Mouse (Mus musculus) heart, adult 2 months (tissue): Measurements from ENCODE around the gene Riox1. TPM values are rescaled to one million over a fixed set of nuclear protein-coding genes. Genes with fewer than 3 reads are reported as not detected.
"Not testable (repeated sequence)": the region's sequence is repeated elsewhere in the genome, so short reads cannot be mapped to it uniquely, and the experiment has no call there.

Source experiments
- DNase-seq, 2 experiments: peaks; one replicate each; pipeline ENCODE4 v3.0.0; 2021
- H3K27ac ChIP-seq: fragments of 200-600 bp; 2 replicates; pipeline ENCODE4 v1.8.1; 2022
- H3K27me3 ChIP-seq: fragments of 200-500 bp; 2 replicates; pipeline ENCODE4 v1.6.1; 2012; ENCODE audit warnings: mild to moderate bottlenecking, low read length, inconsistent platforms, mixed read lengths; ENCODE audit not compliant: control insufficient read depth, insufficient read depth
- H3K36me3 ChIP-seq: fragments of 200-500 bp; 2 replicates; pipeline ENCODE4 v1.6.1; 2012; ENCODE audit warnings: low read length, inconsistent platforms; ENCODE audit not compliant: control insufficient read depth, insufficient read depth
- H3K4me1 ChIP-seq: fragments of 200-500 bp; 2 replicates; pipeline ENCODE4 v1.6.1; 2011; ENCODE audit warnings: low read length; ENCODE audit not compliant: control insufficient read depth, insufficient read depth
- H3K4me3 ChIP-seq: fragments of 200-600 bp; 2 replicates; pipeline ENCODE4 v1.8.1; 2022
- H3K79me2 ChIP-seq: fragments of 200-500 bp; replicated peaks from 2 replicates; pipeline ENCODE4 v1.6.1; 2012; ENCODE audit warnings: mild to moderate bottlenecking, inconsistent platforms, low read length, moderate library complexity, mixed read lengths; ENCODE audit not compliant: control insufficient read depth, insufficient read depth
- H3K9ac ChIP-seq: fragments of 200-500 bp; 2 replicates; pipeline ENCODE4 v1.6.1; 2012; ENCODE audit warnings: low read depth, mild to moderate bottlenecking, control low read depth, inconsistent platforms, low read length, mixed read lengths
- CTCF ChIP-seq: fragments of 200-600 bp; IDR thresholded peaks from 2 replicates; pipeline ENCODE4 v1.8.1; 2022; ENCODE audit warnings: antibody characterized with exemption, mild to moderate bottlenecking, moderate library complexity
- EP300 ChIP-seq: fragments of 200-500 bp; IDR thresholded peaks from 2 replicates; pipeline ENCODE4 v1.6.1; 2011; ENCODE audit warnings: low read depth, low read length, control low read depth; ENCODE audit not compliant: insufficient read depth
- POLR2A ChIP-seq: fragments of 200-500 bp; IDR thresholded peaks from 2 replicates; pipeline ENCODE4 v1.6.1; 2011; ENCODE audit warnings: mild to moderate bottlenecking, low read depth, low read length, control low read depth; ENCODE audit not compliant: insufficient read depth
- WGBS: fragments of 180-500 bp; shearing (Covaris S2); methylation state at CpG from one replicate; pipeline ENCODE4 v1.1.7; 2018; 5-methylcytosine and 5-hydroxymethylcytosine counted together
- intact Hi-C: fragments of 180-260 bp; cut with DNase I; formaldehyde crosslinking; loops from one replicate; pipeline ENCODE4 v1.15.1; 2025
- polyA plus RNA-seq: library from polyadenylated mRNA; depleted of rRNA; stranded (reverse); fragments of >200 nt; gene quantifications from 2 replicates; pipeline ENCODE4 v1.2.3, GENCODE M21; 2012; rRNA removed
- total RNA-seq, 2 experiments: library from RNA; stranded (reverse); gene quantifications; 2 replicates each; pipeline ENCODE4 v1.2.3; 2021

Riox1 gene
- total and polyA plus RNA-seq, 3 experiments: 3.4 to 4.7 (median 4.4) TPM

- intact Hi-C loops: loop anchor here (2.0 to 5.0 kb wide), 3 partner anchors 19 to 43 kb away; partner anchors contain the start of gene Acot1
- Histone ChIP-seq H3K36me3 (no peaks in the 10 kb centered on the region; the same call in 1 of the 2 replicates), H3K79me2 (no peaks in the 10 kb centered on the region), H3K27me3 (no peaks in the 10 kb centered on the region), H3K9ac (no peak overlapping the region), H3K4me1 (peaks cover 4% of the 10 kb centered on the region), H3K4me3 (peak overlapping the region; percentile 66; the same call in 1 of the 2 replicates), H3K27ac (no peak overlapping the region; the same call in 1 of the 2 replicates)
- no peak for DNase-seq
- TF ChIP-seq POLR2A: no peak
- TF ChIP-seq EP300: no peak
- TF ChIP-seq CTCF: peak; percentile 36
- 95% methylated on average over 4 of the region's 4 CpGs for WGBS
Observed at GRCm38 (mm10) chr12:83989378-83989777, 39.0 kb downstream of the Riox1 start.

GRCm38 (mm10) chr12:83997221-83997620 is 46.8 kb downstream of the Riox1 start:
- H3K4me1 ChIP-seq: peaks cover 4% of the 10 kb centered on the region
- H3K4me3 ChIP-seq: no peak overlapping the region
- no peaks in the 10 kb centered on the region for H3K79me2 ChIP-seq
- H3K27ac ChIP-seq: no peak overlapping the region
- no peak for TF ChIP-seq POLR2A
- no peak for TF ChIP-seq CTCF
- no peak for TF ChIP-seq EP300
- no peaks in the 10 kb centered on the region; the same call in 1 of the 2 replicates for H3K36me3 ChIP-seq
- DNase-seq: no peak
- no peak overlapping the region for H3K9ac ChIP-seq
- intact Hi-C loops: no loop called here
- no peaks in the 10 kb centered on the region for H3K27me3 ChIP-seq
- 43% methylated on average over 2 of the region's 2 CpGs for WGBS

DNA sequence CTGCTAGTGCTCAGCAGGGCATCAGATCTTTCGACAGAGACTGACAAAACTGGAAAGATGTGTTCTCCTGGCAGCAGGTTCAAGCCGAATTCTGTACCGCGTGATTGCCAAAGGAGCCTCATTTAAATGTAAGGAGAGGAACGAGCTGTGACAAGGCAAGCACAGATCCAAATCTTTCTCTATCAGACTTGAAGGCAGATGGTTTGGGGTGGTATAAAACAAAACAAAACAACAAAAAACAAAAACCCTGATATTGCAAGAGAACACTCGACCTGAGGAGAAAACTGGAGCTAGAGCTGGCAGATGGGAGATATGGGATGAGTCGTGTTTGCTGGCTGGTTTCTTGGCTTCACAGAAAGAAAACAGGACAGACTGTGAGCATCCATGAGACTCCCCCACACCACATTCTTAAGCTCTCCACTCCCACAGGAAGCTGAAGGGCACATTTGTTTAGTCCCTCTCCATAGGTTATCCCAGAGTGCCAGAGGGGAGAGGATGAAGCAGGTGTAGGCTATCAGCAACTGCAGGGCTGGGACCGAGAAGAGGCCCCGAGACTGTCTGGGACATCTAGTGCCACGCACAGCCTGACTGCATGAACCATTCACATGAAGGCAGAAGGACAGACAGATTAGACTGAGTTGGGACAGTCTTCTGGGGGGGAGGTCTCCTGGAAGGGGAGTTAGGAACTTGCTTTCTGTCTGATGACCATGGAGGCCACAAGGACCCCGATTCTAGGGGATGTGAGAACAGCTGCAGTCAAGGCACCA is 48.1 kb downstream of the Riox1 start:
- Histone ChIP-seq H3K27ac (no peak overlapping the region; the same call in 1 of the 2 replicates), H3K4me1 (peaks cover 4% of the 10 kb centered on the region), H3K4me3 (no peak overlapping the region), H3K79me2 (no peaks in the 10 kb centered on the region), H3K36me3 (no peaks in the 10 kb centered on the region), H3K27me3 (no peaks in the 10 kb centered on the region), H3K9ac (no peak overlapping the region)
- TF ChIP-seq EP300 (no peak), POLR2A (no peak), CTCF (no peak)
- DNase-seq: no peak
- intact Hi-C loops: no loop called here
- 46% methylated on average over 11 of the region's 11 CpGs for WGBS

- H3K4me3 ChIP-seq, H3K36me3 ChIP-seq, H3K27me3 ChIP-seq, H3K9ac ChIP-seq, H3K79me2 ChIP-seq, H3K4me1 ChIP-seq, intact Hi-C loops: not testable (repeated sequence)
- TF ChIP-seq EP300: 0 out of 2 replicates have a peak, but pooled peaks have one; percentile 53
- 15% methylated on average over 8 of the region's 8 CpGs for WGBS
- peak overlapping the region; percentile 45; the same call in 1 of the 2 replicates for H3K27ac ChIP-seq
- DNase-seq: peak; percentile 56 to 77
Observed at GRCm38 (mm10) chr12:83999237-83999636, 48.8 kb downstream of the Riox1 start.

- no peaks in the 10 kb centered on the region for H3K36me3 ChIP-seq
- no peaks in the 10 kb centered on the region for H3K27me3 ChIP-seq
- peaks cover 4% of the 10 kb centered on the region for H3K4me1 ChIP-seq
- TF ChIP-seq CTCF (no peak), EP300 (no peak), POLR2A (no peak)
- no peak overlapping the region for H3K4me3 ChIP-seq
- H3K9ac ChIP-seq: no peak overlapping the region
- no peak for DNase-seq
- 40% methylated on average over 3 of the region's 3 CpGs for WGBS
- intact Hi-C loops: no loop called here
- no peaks in the 10 kb centered on the region for H3K79me2 ChIP-seq
- no peak overlapping the region for H3K27ac ChIP-seq
Observed at GRCm38 (mm10) chr12:84000418-84000817, 50.0 kb downstream of the Riox1 start.

Other genes with a start within 250 kb of the Riox1 start
- 1 to 10 TPM; 4.9 to 7.5 TPM for gene Papln, start 187.0 kb upstream of the Riox1 start, total RNA-seq
- gene Papln, start 187.0 kb upstream of the Riox1 start, polyA plus RNA-seq: 8.7 and 13.1 TPM in 2 replicates
- gene Numb, start 28.7 kb upstream of the Riox1 start, total RNA-seq: 10 to 100 TPM; 31.6 to 32.3 TPM
- 31.1 and 38.1 TPM in 2 replicates for gene Numb, start 28.7 kb upstream of the Riox1 start, polyA plus RNA-seq
- gene Heatr4, start 34.2 kb downstream of the Riox1 start, total RNA-seq: not detected
- not detected in 2 replicates for gene Heatr4, start 34.2 kb downstream of the Riox1 start, polyA plus RNA-seq
- 100 to 1,000 TPM; 112 to 114 TPM for gene Acot2, start 37.3 kb downstream of the Riox1 start, total RNA-seq
- gene Acot2, start 37.3 kb downstream of the Riox1 start, polyA plus RNA-seq: 44.4 and 52.6 TPM in 2 replicates
- gene Acot1, start 58.9 kb downstream of the Riox1 start, total RNA-seq: 10 to 100 TPM; 53.0 to 54.4 TPM
- gene Acot1, start 58.9 kb downstream of the Riox1 start, polyA plus RNA-seq: 8.1 and 22.9 TPM in 2 replicates
- gene Acot4, start 87.8 kb downstream of the Riox1 start, total RNA-seq: 1 to 10 TPM in 1 of 2 experiments, under 1 TPM in 1; 0.91 to 1.3 TPM
- 0.53 and 0.61 TPM in 2 replicates for gene Acot4, start 87.8 kb downstream of the Riox1 start, polyA plus RNA-seq
- not detected for gene Gm49366, start 88.3 kb downstream of the Riox1 start, total RNA-seq
- 2.0 TPM in 1 of 2 replicates, not detected in the other for gene Gm49366, start 88.3 kb downstream of the Riox1 start, polyA plus RNA-seq
- under 1 TPM; 0.84 TPM for gene Acot3, start 101.5 kb downstream of the Riox1 start, total RNA-seq
- 0.32 and 0.57 TPM in 2 replicates for gene Acot3, start 101.5 kb downstream of the Riox1 start, polyA plus RNA-seq
- not detected for gene Acot5, start 118.7 kb downstream of the Riox1 start, total RNA-seq
- not detected in 2 replicates for gene Acot5, start 118.7 kb downstream of the Riox1 start, polyA plus RNA-seq
- gene Acot6, start 150.0 kb downstream of the Riox1 start, total RNA-seq: 1 to 10 TPM; 2.2 TPM
- gene Acot6, start 150.0 kb downstream of the Riox1 start, polyA plus RNA-seq: 1.5 and 2.6 TPM in 2 replicates
- 1 to 10 TPM; 6.9 to 7.9 TPM for gene Dnal1, start 163.8 kb downstream of the Riox1 start, total RNA-seq
- 3.4 and 5.4 TPM in 2 replicates for gene Dnal1, start 163.8 kb downstream of the Riox1 start, polyA plus RNA-seq
- gene Pnma1, start 197.9 kb downstream of the Riox1 start, total RNA-seq: under 1 TPM; 0.10 to 0.20 TPM
- gene Pnma1, start 197.9 kb downstream of the Riox1 start, polyA plus RNA-seq: 0.04 and 0.06 TPM in 2 replicates